Mouse (Mus musculus) limb, embryonic 14.5 days (tissue): Measurements from ENCODE around the gene Armh1. TPM values are rescaled to one million over a fixed set of nuclear protein-coding genes. Genes with fewer than 3 reads are reported as not detected.

Source experiments
- ATAC-seq: fragments of 200-750 bp; cut with Nextera tagmentation; 2 replicates; pipeline ENCODE4 v1.8.0; 2017; ENCODE audit warnings: low read depth, moderate number of reproducible peaks, moderate TSS enrichment; ENCODE audit not compliant: low FRiP score
- DNase-seq: peaks from one replicate; pipeline ENCODE4 v3.0.0-alpha.2; 2015; ENCODE audit warnings: low spot score
- H3K27ac ChIP-seq: fragments of 300-500 bp; sonication (generic); replicated peaks from 2 replicates; pipeline ENCODE4 v1.5.1; 2014; ENCODE audit warnings: low read depth, mild to moderate bottlenecking, low read length, moderate library complexity, mixed read lengths
- H3K27me3 ChIP-seq: fragments of 300-500 bp; sonication (generic); 2 replicates; pipeline ENCODE4 v1.6.1; 2014; ENCODE audit warnings: low read length, mixed read lengths; ENCODE audit not compliant: control insufficient read depth, insufficient read depth
- H3K36me3 ChIP-seq: fragments of 300-500 bp; sonication (generic); 2 replicates; pipeline ENCODE4 v1.6.1; 2014; ENCODE audit warnings: mild to moderate bottlenecking, low read length, moderate library complexity, mixed read lengths; ENCODE audit not compliant: control insufficient read depth, insufficient read depth
- H3K4me1 ChIP-seq: fragments of 300-500 bp; sonication (generic); 2 replicates; pipeline ENCODE4 v1.6.1; 2014; ENCODE audit warnings: antibody characterized with exemption, low read length, mixed read lengths; ENCODE audit not compliant: control insufficient read depth, insufficient read depth
- H3K4me2 ChIP-seq: fragments of 300-500 bp; sonication (generic); replicated peaks from 2 replicates; pipeline ENCODE4 v1.6.1; 2014; ENCODE audit warnings: low read depth, mild to moderate bottlenecking, low read length, moderate library complexity; ENCODE audit not compliant: severe bottlenecking
- H3K4me3 ChIP-seq: fragments of 300-500 bp; sonication (generic); replicated peaks from 2 replicates; pipeline ENCODE4 v1.5.1; 2014; ENCODE audit warnings: low read length
- H3K9ac ChIP-seq: fragments of 300-500 bp; sonication (generic); 2 replicates; pipeline ENCODE4 v1.6.1; 2014; ENCODE audit warnings: mild to moderate bottlenecking, low read depth, low read length, moderate library complexity; ENCODE audit not compliant: severe bottlenecking
- H3K9me3 ChIP-seq: fragments of 300-500 bp; sonication (generic); 2 replicates; pipeline ENCODE4 v1.6.1; 2016; ENCODE audit warnings: low read length; ENCODE audit not compliant: control insufficient read depth
- POLR2A ChIP-seq: fragments of 200-500 bp; IDR thresholded peaks from 2 replicates; pipeline ENCODE4 v1.8.0; 2012; ENCODE audit warnings: inconsistent platforms, mild to moderate bottlenecking, moderate library complexity, borderline replicate concordance; ENCODE audit not compliant: insufficient read depth, insufficient read length; ENCODE audit errors: extremely low read depth
- WGBS: fragments of 180-500 bp; shearing (Covaris S2); extraction: QIAGEN DNeasy Blood & Tissue Kit; methylation state at CpG from one replicate; pipeline ENCODE4 v1.1.7; 2014; 5-methylcytosine and 5-hydroxymethylcytosine counted together
- polyA plus RNA-seq, 2 experiments: library from polyadenylated mRNA; depleted of rRNA in 1 of 2; stranded (reverse) in 1 of 2; unstranded in 1 of 2; fragments of >200 nt; fragmentation: Nextera tagmentation in 1 of 2; extraction: Ambion mirVana in 1 of 2; gene quantifications; 2 replicates each; pipeline versions ENCODE4 v1.2.1 to v1.2.3; 2012 to 2014

The Armh1 gene
- polyA plus RNA-seq, 2 experiments: 0.40 to 1.4 TPM

DNA sequence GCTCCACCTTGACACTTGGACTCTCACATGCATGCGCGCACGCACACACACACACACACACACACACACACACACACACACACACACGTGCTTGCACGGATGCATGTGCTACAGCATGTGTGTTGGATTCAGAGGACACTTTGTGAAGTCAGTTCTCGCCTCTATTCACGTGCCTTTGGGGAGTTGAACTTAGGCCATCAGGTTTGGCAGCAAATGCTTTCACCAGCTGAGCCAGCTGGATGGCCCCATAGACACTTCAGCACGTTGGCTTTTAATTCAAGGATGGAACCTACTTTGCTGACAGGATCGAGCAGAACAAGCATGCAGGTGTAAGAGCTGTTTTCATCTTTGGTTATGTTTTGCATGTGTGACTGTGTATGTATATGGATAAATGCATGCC lies 30.1 kb downstream of the Armh1 start:
- no peak for DNase-seq
- TF ChIP-seq POLR2A: no peak
- H3K36me3 ChIP-seq: no peaks in the 10 kb centered on the region
- no peak for ATAC-seq
- H3K4me2 ChIP-seq: no peak overlapping the region
- no peak overlapping the region for H3K27ac ChIP-seq
- no peak overlapping the region for H3K9ac ChIP-seq
- H3K4me3 ChIP-seq: no peak overlapping the region
- H3K4me1 ChIP-seq: no peaks in the 10 kb centered on the region
- 90% methylated on average over 9 of the region's 9 CpGs for WGBS
- H3K27me3 ChIP-seq: no peaks in the 10 kb centered on the region
- no peaks in the 10 kb centered on the region for H3K9me3 ChIP-seq

DNA sequence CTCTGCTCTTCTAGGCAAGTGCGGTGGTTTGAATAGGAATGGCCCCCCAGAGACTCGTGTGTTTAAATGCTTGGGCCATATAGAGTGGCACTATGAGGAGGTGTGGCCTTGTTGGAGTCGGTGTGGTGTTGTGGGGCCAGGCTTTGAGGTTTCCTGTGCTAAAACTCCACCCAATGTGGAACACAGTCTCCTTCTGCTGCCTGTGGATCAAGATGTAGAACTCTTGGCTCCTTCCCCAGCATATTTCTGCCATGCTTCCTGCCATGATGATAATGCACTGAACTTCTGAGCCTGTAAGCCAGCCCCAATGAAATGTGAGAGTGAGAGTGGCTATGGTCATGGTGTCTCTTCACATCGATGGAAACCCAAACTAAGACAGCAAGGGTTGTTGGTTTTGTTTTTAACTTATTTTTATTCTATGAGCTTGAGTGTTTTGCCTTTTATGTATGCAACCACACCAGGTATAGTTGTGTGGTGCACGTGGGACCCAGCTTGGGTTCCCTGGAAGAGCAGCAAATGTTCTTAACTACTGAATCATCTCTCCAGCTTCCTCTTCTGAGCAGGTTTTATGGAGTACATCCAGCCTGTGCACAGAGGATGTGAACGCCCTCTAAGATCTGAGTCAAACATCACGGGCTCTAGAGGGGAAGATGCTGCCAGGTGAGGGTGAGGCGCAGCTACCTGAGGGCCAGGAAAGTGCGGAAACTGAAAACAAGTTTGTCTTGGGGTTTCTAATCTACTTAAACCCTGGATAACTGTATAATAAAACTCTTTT lies 31.0 kb downstream of the Armh1 start:
- TF ChIP-seq POLR2A: no peak
- Histone ChIP-seq H3K4me2 (no peak overlapping the region), H3K9me3 (no peaks in the 10 kb centered on the region), H3K9ac (no peak overlapping the region), H3K36me3 (no peaks in the 10 kb centered on the region), H3K27ac (no peak overlapping the region), H3K4me1 (no peaks in the 10 kb centered on the region), H3K27me3 (no peaks in the 10 kb centered on the region), H3K4me3 (no peak overlapping the region)
- 73% methylated on average over 9 of the region's 9 CpGs for WGBS
- no peak for ATAC-seq
- no peak for DNase-seq

DNA sequence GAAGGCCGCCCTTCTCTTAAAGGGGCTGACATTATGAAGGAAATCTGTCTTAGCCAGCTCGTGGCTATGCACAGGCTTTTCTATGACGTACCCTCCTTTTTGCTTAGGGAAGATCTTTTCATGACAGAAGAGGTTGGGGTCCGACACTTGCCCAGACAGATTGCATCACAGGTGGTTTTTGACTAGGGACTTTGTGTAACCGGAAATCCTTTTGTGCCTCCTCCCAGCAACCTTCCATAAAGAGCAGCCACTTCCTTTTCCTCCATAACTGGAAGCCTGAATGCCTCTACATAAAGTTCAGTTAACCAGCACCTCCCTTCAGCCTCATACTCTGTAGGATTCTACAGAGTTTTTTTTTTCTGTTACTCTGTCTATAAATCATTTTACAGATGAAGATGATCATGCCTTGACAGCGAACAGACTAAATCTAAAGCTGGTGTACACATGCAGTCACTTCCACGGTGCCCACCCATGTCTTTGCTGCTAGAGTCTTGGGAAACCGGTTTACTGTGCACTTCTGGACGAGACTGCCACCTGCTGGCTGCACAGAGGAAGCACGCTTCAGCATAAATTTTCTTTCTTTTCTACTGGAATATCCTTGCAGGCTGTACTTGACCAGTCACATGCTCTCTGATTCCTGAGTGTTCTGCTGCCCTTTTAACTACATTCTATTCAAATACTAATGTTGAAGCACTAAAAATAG lies 33.3 kb downstream of the Armh1 start:
- Histone ChIP-seq H3K27ac (no peak overlapping the region), H3K4me3 (no peak overlapping the region), H3K36me3 (no peaks in the 10 kb centered on the region), H3K4me2 (no peak overlapping the region), H3K27me3 (no peaks in the 10 kb centered on the region), H3K4me1 (no peaks in the 10 kb centered on the region), H3K9ac (no peak overlapping the region), H3K9me3 (no peaks in the 10 kb centered on the region)
- peak; percentile 82 for DNase-seq
- 33% methylated on average over 10 of the region's 10 CpGs for WGBS
- peak; percentile 67; the same call in 1 of the 2 replicates for ATAC-seq
- no peak for TF ChIP-seq POLR2A

DNA sequence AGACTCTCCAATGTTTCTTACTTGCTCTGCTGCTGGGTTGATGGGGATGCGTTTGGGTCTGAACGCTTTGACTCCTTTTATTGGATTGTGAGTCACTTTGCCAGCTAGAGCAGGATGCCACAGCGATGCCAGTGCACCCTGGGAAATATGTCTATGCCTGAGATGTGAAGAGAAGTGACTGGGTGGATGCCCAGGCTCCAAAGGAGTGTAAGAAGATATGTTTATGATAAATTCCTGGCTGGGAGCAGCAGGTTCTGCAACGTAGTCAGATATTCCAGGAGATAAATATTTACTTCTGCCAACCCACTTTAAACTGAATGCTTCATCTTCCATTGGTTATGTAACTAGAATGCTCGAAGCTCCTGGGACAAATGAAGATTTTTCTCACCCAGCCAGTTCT lies 34.9 kb downstream of the Armh1 start:
- ATAC-seq (no peak), DNase-seq (no peak)
- Histone ChIP-seq H3K4me3 (no peak overlapping the region), H3K4me2 (no peak overlapping the region), H3K4me1 (no peaks in the 10 kb centered on the region), H3K27ac (no peak overlapping the region), H3K36me3 (no peaks in the 10 kb centered on the region), H3K9ac (no peak overlapping the region), H3K27me3 (no peaks in the 10 kb centered on the region), H3K9me3 (no peaks in the 10 kb centered on the region)
- WGBS: 80% methylated on average over 5 of the region's 5 CpGs
- no peak for TF ChIP-seq POLR2A

DNA sequence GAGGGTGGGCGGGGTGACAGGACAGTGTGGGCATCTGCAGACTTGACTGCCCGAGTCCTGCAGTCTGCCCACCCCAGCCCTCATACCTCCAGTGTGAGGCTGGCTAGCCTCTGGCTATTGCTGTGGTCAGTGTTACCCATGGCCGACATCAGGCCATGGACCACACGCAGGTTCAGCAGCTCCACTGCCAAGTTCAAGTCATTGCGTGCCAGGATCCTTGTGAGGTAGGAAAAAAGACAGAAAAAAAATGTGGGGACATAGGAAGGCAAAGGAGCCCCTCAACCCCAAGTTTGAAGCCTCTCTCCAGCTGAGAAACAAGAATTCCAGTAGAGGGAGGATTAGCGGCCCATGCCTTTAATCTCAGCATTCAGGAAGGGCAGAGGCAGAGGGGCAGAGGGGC lies 37.7 kb downstream of the Armh1 start:
- Histone ChIP-seq H3K27me3 (no peaks in the 10 kb centered on the region), H3K4me3 (no peak overlapping the region), H3K27ac (no peak overlapping the region), H3K9ac (no peak overlapping the region), H3K4me2 (no peak overlapping the region), H3K36me3 (no peaks in the 10 kb centered on the region), H3K4me1 (no peaks in the 10 kb centered on the region), H3K9me3 (no peaks in the 10 kb centered on the region)
- ATAC-seq: no peak
- WGBS: 85% methylated on average over 6 of the region's 6 CpGs
- no peak for TF ChIP-seq POLR2A
- no peak for DNase-seq
